Mouse (Mus musculus): ENCODE results near the gene Ppp1r14a. TPM values are rescaled to one million over a fixed set of nuclear protein-coding genes. Genes with fewer than 3 reads are reported as not detected.

Gene Ppp1r14a
- total RNA-seq, 2 experiments from 2014 or later = 13.6 to 14.2 TPM

DNA sequence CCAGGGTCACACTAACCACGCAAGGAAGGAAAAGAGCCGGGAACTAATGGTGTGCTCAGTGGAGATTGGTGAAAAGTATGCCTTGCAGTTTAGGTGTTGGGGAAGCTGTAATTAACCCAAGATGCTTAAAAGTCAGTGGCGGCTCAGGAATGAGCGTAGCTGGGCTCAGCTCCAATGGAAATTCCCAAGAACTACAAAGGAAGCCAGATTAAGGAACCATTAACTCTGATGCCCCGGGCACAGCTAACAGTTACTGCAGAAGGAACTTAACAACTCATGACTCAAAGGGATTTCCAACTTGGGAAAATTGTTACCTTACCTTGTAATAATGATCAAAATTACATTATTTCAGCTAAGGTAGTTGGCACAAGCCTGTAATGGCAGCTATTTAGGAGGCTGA lies 12.4 kb upstream of the Ppp1r14a start:
- no peak for DNase-seq (ENCODE audit: low spot score in 2 of 2)
- intact Hi-C loops (cut with DNase I) = no loop called here

GRCm38 (mm10) chr7:29277510-29277909 lies 11.6 kb upstream of the Ppp1r14a start:
- DNase-seq (ENCODE audit: low spot score in 2 of 2) = no peak
- intact Hi-C loops (cut with DNase I) = no loop called here

DNA sequence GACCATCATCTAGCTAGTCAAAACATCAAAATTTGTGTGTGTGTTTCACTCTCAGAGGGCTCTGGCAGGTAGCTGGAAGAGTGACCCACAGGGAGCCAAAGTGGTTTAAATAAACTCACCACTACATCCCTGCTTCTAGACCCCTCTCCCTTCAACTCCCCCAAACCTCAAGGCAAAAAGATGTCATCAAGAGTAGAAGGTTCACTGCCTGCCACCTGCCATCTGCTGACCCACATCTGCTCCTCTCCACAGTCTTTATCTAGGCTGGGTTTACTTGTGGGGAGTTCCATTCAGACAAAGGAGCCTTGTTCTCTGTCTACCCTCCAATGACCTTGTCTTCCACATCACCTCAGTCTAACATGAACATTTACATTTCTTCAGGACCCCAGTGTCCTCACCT lies 9.8 kb upstream of the Ppp1r14a start:
- no peak for DNase-seq (ENCODE audit: low spot score in 2 of 2)
- intact Hi-C loops (cut with DNase I) = no loop called here

GRCm38 (mm10) chr7:29279924-29280323 lies 9.2 kb upstream of the Ppp1r14a start:
- DNase-seq (ENCODE audit: low spot score in 2 of 2) = no peak
- intact Hi-C loops (cut with DNase I) = no loop called here

GRCm38 (mm10) chr7:29280801-29281200 lies 8.3 kb upstream of the Ppp1r14a start:
- intact Hi-C loops (cut with DNase I) = no loop called here
- no peak for DNase-seq (ENCODE audit: low spot score in 2 of 2)

- intact Hi-C loops (cut with DNase I) = no loop called here
- peak in 1 of 2 experiments; percentile 47 for DNase-seq (ENCODE audit: low spot score in 2 of 2)
These were observed 7.7 kb upstream of the Ppp1r14a start, which contains the start of gene Spint2 for GRCm38 (mm10) chr7:29281201-29282073. Spint2 (minus strand) TSS chr7:29281912.

- intact Hi-C loops (cut with DNase I) = no loop called here
- DNase-seq (ENCODE audit: low spot score in 2 of 2) = no peak
These were observed 7.0 kb upstream of the Ppp1r14a start for GRCm38 (mm10) chr7:29282074-29282554.

DNA sequence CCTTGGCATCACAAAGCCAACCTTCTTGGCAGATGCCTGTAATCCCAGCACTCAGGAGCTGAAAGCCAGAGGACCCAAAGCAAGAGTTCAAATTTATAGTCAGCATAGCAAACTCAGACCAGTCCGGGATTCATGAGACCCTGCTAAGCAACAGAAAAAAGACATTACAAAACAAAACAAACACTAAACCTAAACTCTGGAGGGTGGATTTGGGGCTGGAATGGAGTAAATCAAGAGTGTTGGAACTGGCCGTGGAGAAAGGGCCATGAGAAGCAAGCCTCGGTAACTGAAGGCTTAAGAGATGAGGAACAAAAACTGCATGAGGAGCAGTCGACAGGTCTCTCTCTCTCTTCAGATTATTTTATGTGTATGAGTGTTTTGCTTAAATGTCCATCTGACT lies 5.2 kb upstream of the Ppp1r14a start:
- no peak for DNase-seq (ENCODE audit: low spot score in 2 of 2)
- intact Hi-C loops (cut with DNase I) = no loop called here

GRCm38 (mm10) chr7:29284523-29284922 lies 4.6 kb upstream of the Ppp1r14a start:
- DNase-seq (ENCODE audit: low spot score in 2 of 2) = no peak
- intact Hi-C loops (cut with DNase I) = no loop called here

- intact Hi-C loops (cut with DNase I) = no loop called here
- DNase-seq (ENCODE audit: low spot score in 2 of 2) = no peak
These were observed 1.6 kb upstream of the Ppp1r14a start for GRCm38 (mm10) chr7:29287481-29287880.

DNA sequence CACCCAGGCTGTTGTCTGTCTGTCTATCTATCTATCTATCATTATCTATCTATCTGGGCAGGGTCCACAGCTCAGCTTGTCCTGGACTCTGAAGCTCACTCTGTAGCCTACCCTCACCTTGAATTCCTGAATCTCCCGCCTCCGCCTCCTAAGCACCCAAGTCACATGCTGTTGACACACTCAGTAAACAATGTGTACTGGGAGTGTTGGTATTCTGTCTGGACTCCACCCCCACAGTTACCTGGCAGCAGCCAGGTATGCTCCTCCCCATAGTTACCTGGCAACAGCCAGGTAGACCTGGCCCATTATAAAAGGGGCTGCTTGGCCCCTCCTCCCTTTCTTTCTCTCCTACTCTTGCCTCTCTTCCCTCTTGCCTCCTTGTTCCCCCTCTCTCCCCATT lies 1.0 kb upstream of the Ppp1r14a start:
- intact Hi-C loops (cut with DNase I) = no loop called here
- no peak for DNase-seq (ENCODE audit: low spot score in 2 of 2)

DNA sequence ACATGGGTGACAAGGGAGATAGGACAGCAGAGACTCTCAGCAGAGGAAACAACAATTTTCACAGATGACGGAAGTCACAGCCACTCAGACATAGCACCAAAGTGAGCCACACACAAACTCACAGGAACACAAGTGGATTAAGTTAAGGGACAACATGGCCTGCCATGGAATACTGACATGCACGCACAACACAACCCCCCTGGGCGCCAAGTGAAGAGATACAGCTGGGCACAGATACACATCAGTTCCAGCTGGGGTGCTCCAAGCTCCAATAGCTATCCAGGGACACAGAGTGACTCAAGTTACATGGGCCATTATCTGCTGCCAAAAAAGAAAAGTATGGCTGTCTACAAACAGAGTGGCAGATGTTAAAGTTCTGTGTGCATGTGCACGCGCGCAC lies 748 bp downstream of the Ppp1r14a start:
- intact Hi-C loops (cut with DNase I) = loop anchor here (10.0 kb wide), 1 partner anchor 115 kb away; the partner anchor contains the start of genes Ggn and Spred3
- DNase-seq (ENCODE audit: low spot score in 2 of 2) = no peak

GRCm38 (mm10) chr7:29290691-29291485 lies 1.8 kb downstream of the Ppp1r14a start:
- intact Hi-C loops (cut with DNase I) = loop anchor here (10.0 kb wide), 1 partner anchor 116 kb away; the partner anchor contains the start of genes Ggn and Spred3
- no peak for DNase-seq (ENCODE audit: low spot score in 2 of 2)

GRCm38 (mm10) chr7:29291616-29292457 lies 2.7 kb downstream of the Ppp1r14a start:
- DNase-seq (ENCODE audit: low spot score in 2 of 2) = no peak
- intact Hi-C loops (cut with DNase I) = loop anchor here (10.0 kb wide), 1 partner anchor 117 kb away; the partner anchor contains the start of genes Ggn and Spred3

GRCm38 (mm10) chr7:29292458-29293098 lies 3.5 kb downstream of the Ppp1r14a start:
- no peak for DNase-seq (ENCODE audit: low spot score in 2 of 2)
- intact Hi-C loops (cut with DNase I) = loop anchor here (10.0 kb wide), 1 partner anchor 118 kb away; the partner anchor contains the start of genes Ggn and Spred3

GRCm38 (mm10) chr7:29293131-29294065 lies 4.3 kb downstream of the Ppp1r14a start:
- intact Hi-C loops (cut with DNase I) = loop anchor here (10.0 kb wide), 1 partner anchor 119 kb away; the partner anchor contains the start of genes Ggn and Spred3

GRCm38 (mm10) chr7:29294111-29294761 lies 5.1 kb downstream of the Ppp1r14a start:
- intact Hi-C loops (cut with DNase I) = loop anchor here (10.0 kb wide), 1 partner anchor 119 kb away; the partner anchor contains the start of genes Ggn and Spred3

More at GRCm38 (mm10) chr7:29293131-29294065, 4.3 kb downstream of the Ppp1r14a start:
- no peak for DNase-seq (ENCODE audit: low spot score in 2 of 2)

More at GRCm38 (mm10) chr7:29294111-29294761, 5.1 kb downstream of the Ppp1r14a start:
- no peak for DNase-seq (ENCODE audit: low spot score in 2 of 2)
